Mouse (Mus musculus): ENCODE data around the gene Pdf. TPM values are rescaled to one million over a fixed set of nuclear protein-coding genes. Genes with fewer than 3 reads are reported as not detected.

Gene Pdf
- 43.8 and 43.9 TPM in 2 replicates for total RNA-seq (2017)

GRCm38 (mm10) chr8:107048061-107048941 lies at the start of gene Pdf:
Gene Pdf, minus strand, starts transcription at chr8:107048614.
- peak; percentile 72 to 81 for ATAC-seq (replicated peaks in 1 of 2; ENCODE audit: insufficient read depth in 1 of 2, low FRiP score in 2 of 2, low TSS enrichment in 1 of 2, low read depth in 1 of 2, poor library complexity in 2 of 2, severe bottlenecking in 2 of 2)

GRCm38 (mm10) chr8:107096366-107097036 lies 48.1 kb upstream of the Pdf start, which contains the start of gene Terf2:
Gene Terf2, minus strand, starts transcription at chr8:107096547.
- peak; percentile 94 to 96 for ATAC-seq (replicated peaks in 1 of 2; ENCODE audit: insufficient read depth in 1 of 2, low FRiP score in 2 of 2, low TSS enrichment in 1 of 2, low read depth in 1 of 2, poor library complexity in 2 of 2, severe bottlenecking in 2 of 2)

GRCm38 (mm10) chr8:107095717-107096365 lies 47.4 kb upstream of the Pdf start:
- ATAC-seq (replicated peaks in 1 of 2; ENCODE audit: insufficient read depth in 1 of 2, low FRiP score in 2 of 2, low TSS enrichment in 1 of 2, low read depth in 1 of 2, poor library complexity in 2 of 2, severe bottlenecking in 2 of 2): peak; percentile 3 to 15; a peak in 2 of 4 replicates

- ATAC-seq (replicated peaks in 1 of 2; ENCODE audit: insufficient read depth in 1 of 2, low FRiP score in 2 of 2, low TSS enrichment in 1 of 2, low read depth in 1 of 2, poor library complexity in 2 of 2, severe bottlenecking in 2 of 2): no peak
These were observed 42.1 kb upstream of the Pdf start for GRCm38 (mm10) chr8:107090531-107090930.

- ATAC-seq (replicated peaks in 1 of 2; ENCODE audit: insufficient read depth in 1 of 2, low FRiP score in 2 of 2, low TSS enrichment in 1 of 2, low read depth in 1 of 2, poor library complexity in 2 of 2, severe bottlenecking in 2 of 2): no peak
These were observed 40.2 kb upstream of the Pdf start for GRCm38 (mm10) chr8:107088526-107089063.

GRCm38 (mm10) chr8:107086018-107086417 lies 37.6 kb upstream of the Pdf start:
- no peak for ATAC-seq (replicated peaks in 1 of 2; ENCODE audit: insufficient read depth in 1 of 2, low FRiP score in 2 of 2, low TSS enrichment in 1 of 2, low read depth in 1 of 2, poor library complexity in 2 of 2, severe bottlenecking in 2 of 2)

- no peak for ATAC-seq (replicated peaks in 1 of 2; ENCODE audit: insufficient read depth in 1 of 2, low FRiP score in 2 of 2, low TSS enrichment in 1 of 2, low read depth in 1 of 2, poor library complexity in 2 of 2, severe bottlenecking in 2 of 2)
These were observed 36.9 kb upstream of the Pdf start for GRCm38 (mm10) chr8:107085358-107085757.

GRCm38 (mm10) chr8:107076239-107076888 lies 27.9 kb upstream of the Pdf start:
- ATAC-seq (replicated peaks in 1 of 2; ENCODE audit: insufficient read depth in 1 of 2, low FRiP score in 2 of 2, low TSS enrichment in 1 of 2, low read depth in 1 of 2, poor library complexity in 2 of 2, severe bottlenecking in 2 of 2): no peak

- no peak for ATAC-seq (replicated peaks in 1 of 2; ENCODE audit: insufficient read depth in 1 of 2, low FRiP score in 2 of 2, low TSS enrichment in 1 of 2, low read depth in 1 of 2, poor library complexity in 2 of 2, severe bottlenecking in 2 of 2)
These were observed 25.7 kb upstream of the Pdf start for GRCm38 (mm10) chr8:107074128-107074527.

GRCm38 (mm10) chr8:107073706-107074105 lies 25.3 kb upstream of the Pdf start:
- no peak for ATAC-seq (replicated peaks in 1 of 2; ENCODE audit: insufficient read depth in 1 of 2, low FRiP score in 2 of 2, low TSS enrichment in 1 of 2, low read depth in 1 of 2, poor library complexity in 2 of 2, severe bottlenecking in 2 of 2)

GRCm38 (mm10) chr8:107065511-107066496 lies 17.4 kb upstream of the Pdf start, which contains the start of gene Tmed6:
Gene Tmed6, minus strand, starts transcription at chr8:107065644.
- ATAC-seq (replicated peaks in 1 of 2; ENCODE audit: insufficient read depth in 1 of 2, low FRiP score in 2 of 2, low TSS enrichment in 1 of 2, low read depth in 1 of 2, poor library complexity in 2 of 2, severe bottlenecking in 2 of 2): peak in 1 of 2 experiments; percentile 53; a peak in 3 of 4 replicates

- ATAC-seq (replicated peaks in 1 of 2; ENCODE audit: insufficient read depth in 1 of 2, low FRiP score in 2 of 2, low TSS enrichment in 1 of 2, low read depth in 1 of 2, poor library complexity in 2 of 2, severe bottlenecking in 2 of 2): no peak
These were observed 14.2 kb upstream of the Pdf start for GRCm38 (mm10) chr8:107062613-107063012.

GRCm38 (mm10) chr8:107056973-107057369 lies 8.6 kb upstream of the Pdf start:
- ATAC-seq (replicated peaks in 1 of 2; ENCODE audit: insufficient read depth in 1 of 2, low FRiP score in 2 of 2, low TSS enrichment in 1 of 2, low read depth in 1 of 2, poor library complexity in 2 of 2, severe bottlenecking in 2 of 2): peak; percentile 52 to 68

GRCm38 (mm10) chr8:107056076-107056972 lies 7.9 kb upstream of the Pdf start, which contains the start of the genes Cog8 and Nip7:
Gene Cog8, minus strand, starts transcription at chr8:107056689.
Gene Nip7, plus strand, starts transcription at chr8:107056877.
- ATAC-seq (replicated peaks in 1 of 2; ENCODE audit: insufficient read depth in 1 of 2, low FRiP score in 2 of 2, low TSS enrichment in 1 of 2, low read depth in 1 of 2, poor library complexity in 2 of 2, severe bottlenecking in 2 of 2): peak; percentile 92 to 95

- no peak for ATAC-seq (replicated peaks in 1 of 2; ENCODE audit: insufficient read depth in 1 of 2, low FRiP score in 2 of 2, low TSS enrichment in 1 of 2, low read depth in 1 of 2, poor library complexity in 2 of 2, severe bottlenecking in 2 of 2)
These were observed 3.6 kb upstream of the Pdf start for GRCm38 (mm10) chr8:107052046-107052445.
